Mouse (Mus musculus) urinary bladder, adult 2 months (tissue): ENCODE measurements around the gene Parva. TPM values are rescaled to one million over a fixed set of nuclear protein-coding genes. Genes with fewer than 3 reads are reported as not detected.
A peak's percentile ranks its signal among the peaks of the same experiment; 100 is the strongest.

Source experiments
- DNase-seq: peaks from one replicate; pipeline ENCODE4 v3.0.0; 2022; ENCODE audit warnings: low spot score
- polyA plus RNA-seq: library from polyadenylated mRNA; depleted of rRNA; stranded (reverse); fragments of >200 nt; gene quantifications from 2 replicates; pipeline ENCODE4 v1.2.3, GENCODE M21; 2012; rRNA removed

The Parva gene
- 140 and 183 TPM in 2 replicates for polyA plus RNA-seq

DNA sequence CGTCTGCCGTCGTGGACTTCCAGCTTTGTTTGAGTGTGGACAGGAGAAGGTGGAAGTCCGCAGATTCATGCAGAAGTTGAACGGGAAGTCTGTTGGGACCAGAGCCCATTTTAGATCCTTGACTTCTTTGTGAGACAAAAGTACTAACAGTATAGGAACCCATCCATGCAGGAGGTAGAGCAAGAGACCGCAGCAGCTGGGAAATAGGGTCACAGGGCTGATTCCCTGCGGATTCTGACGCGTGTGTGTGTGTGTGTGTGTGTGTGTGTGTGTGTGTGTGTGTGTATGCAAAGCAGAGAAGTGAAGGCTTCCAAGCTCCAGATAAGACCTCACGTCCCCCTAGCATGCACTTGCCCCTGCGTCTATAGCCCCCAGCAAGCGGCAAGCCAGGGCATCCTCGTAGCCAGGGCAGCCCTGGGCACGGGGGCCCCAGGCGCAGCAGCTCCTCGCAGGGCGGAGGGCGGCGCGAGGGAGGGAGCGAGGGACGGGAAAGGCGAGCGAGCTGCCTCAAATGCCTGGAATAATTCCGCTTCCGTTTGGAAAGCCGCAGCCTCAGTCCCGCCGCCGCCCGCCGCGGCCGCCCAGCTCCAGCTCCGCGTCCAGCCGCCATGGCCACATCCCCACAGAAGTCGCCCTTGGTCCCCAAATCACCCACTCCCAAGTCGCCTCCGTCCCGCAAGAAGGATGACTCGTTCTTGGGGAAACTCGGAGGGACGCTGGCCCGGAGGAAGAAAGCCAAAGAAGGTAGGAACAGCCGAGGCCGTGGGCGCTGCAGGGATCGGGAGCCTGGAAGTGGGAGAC lies at the start of gene Parva:
Gene Parva (plus strand): TSS at position 149 of the 801 bp plus-strand sequence.
- peak; percentile 68 for DNase-seq

- DNase-seq: no peak
These were observed 49.2 kb upstream of the Parva start for GRCm38 (mm10) chr7:112378056-112378455.

GRCm38 (mm10) chr7:112378476-112378875 lies 48.8 kb upstream of the Parva start:
- no peak for DNase-seq

GRCm38 (mm10) chr7:112386521-112386920 lies 40.8 kb upstream of the Parva start:
- DNase-seq: no peak

- DNase-seq: no peak
These were observed 39.4 kb upstream of the Parva start for GRCm38 (mm10) chr7:112387876-112388275.

- DNase-seq: no peak
These were observed 38.9 kb upstream of the Parva start for GRCm38 (mm10) chr7:112388363-112388875.

GRCm38 (mm10) chr7:112389611-112390251 lies 37.6 kb upstream of the Parva start:
- DNase-seq: no peak

- no peak for DNase-seq
These were observed 36.9 kb upstream of the Parva start for GRCm38 (mm10) chr7:112390252-112390936.

DNA sequence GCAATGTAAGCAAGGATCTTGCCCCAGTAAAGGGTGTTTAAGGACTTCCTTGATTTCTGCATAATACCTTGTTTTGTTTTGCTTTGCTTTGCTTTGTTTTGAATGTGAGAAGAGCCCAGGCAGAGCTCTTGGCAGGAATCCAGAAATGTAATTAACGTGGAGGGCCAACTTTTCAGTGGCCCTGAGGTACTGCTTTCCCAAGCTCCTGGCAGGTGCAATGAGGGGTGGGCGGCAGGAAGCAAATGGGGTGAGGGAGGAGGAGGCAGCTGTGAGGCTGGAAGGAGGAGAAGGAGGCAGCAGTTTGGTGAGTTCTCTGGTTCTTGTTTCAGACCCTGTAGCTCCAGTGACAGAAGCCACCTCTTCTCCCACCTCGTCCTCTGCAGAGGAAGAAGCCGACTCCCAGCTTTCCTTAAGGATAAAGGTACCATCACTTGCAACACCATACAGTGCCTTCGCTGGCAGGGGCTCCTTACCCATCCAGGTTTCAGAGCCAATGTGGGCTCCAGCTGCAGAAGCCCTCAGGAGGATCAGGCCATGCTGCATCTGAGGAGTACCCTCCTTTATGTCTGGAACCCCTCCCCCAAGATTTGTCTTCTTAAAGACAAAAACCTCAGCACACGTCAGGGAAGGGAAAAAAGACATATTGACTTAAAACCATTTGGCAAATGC lies 36.2 kb upstream of the Parva start:
- DNase-seq: no peak

- DNase-seq: no peak
These were observed 29.5 kb upstream of the Parva start for GRCm38 (mm10) chr7:112397786-112398185.

DNA sequence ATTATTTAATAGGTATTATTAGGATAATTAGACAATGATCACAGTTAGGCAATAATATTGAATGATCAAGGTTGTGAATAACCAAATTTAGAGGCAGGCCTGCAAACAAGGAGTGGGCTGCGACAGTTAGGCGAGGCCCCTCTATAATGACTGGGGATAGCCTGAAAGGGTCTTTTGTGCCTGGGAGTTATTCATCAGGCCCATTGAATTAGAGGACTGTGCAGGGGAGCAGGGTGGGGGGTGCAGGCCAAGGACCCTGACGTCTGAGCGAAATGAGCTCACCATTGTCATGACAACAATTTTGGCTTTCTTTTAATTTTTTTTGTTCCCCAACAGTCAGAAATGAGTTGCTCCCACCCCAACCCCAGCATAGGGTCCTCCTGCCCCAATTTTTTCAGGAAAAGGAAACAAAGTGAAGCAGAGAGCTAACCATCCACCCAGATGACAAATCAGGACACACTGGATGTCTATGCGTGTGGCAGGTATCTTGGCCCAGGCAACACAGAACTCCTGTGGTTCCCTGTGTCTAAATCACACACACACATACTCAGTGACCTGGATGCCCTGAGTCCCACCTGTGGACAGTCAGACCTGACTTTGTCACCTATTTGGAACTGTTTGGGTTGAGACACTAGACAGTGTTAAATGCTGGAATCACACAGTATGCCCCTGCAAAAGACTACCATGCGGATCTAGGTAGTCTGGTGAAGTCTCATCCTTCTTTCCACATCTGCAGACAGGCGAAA lies 27.7 kb upstream of the Parva start:
- DNase-seq: no peak

DNA sequence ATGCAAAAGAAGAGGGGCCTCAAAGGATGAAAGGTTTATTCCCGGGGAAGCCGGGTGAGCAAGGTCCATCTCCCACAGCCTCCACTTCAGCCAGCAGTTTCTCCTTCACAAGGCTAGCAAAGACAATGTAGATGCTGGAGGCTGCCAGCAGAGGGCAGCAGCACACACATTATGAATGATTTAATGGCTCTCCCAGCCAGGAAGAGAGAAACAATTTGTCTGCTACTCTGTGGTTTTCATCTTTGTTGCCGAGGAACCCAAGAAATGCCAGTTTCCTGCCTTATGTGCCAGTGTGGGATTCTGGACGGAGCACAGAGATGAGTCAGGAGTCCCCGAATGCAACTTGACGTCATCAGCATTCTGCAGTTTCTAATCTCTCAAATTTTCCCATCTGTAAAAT lies 27.1 kb upstream of the Parva start:
- DNase-seq: peak; percentile 52

DNA sequence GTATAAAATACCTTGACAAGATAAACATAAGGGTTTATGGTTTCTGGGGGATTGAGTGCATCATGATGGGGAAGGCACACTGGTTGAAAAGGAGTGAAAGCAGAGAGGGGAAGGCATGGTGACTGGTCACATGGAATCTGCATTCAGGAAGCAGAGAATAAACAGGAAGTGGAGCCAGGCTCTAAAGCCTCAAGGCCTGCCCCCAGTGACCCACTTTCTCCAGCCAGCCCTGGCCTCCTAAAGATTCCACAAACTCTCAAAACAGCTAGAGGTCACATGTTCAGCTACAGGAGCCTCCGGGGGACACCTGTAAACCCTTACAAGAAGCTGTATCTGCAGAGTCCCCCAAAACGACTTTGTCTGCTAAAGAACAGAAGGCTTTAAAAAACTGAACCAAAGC lies 22.2 kb upstream of the Parva start:
- DNase-seq: no peak

DNA sequence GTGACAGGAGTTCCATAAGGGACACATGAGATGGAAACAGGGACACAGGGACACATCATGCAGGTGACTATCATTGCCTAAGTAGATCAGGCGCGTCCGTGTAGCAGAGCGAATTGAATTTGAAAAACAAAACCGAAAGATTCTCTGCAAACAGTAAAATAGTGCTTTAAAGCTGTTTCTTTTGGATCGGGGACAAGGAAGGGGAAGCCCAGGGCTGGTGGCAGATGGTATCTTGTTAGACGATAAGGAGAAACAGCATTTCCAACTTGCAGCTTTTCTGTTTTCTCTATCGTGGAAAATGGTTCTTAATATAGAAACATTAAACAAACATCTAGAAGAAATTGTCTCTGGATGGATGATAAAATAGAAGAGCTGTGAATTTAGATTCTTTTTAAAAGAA lies 21.7 kb upstream of the Parva start:
- DNase-seq: no peak

- no peak for DNase-seq
These were observed 19.7 kb upstream of the Parva start for GRCm38 (mm10) chr7:112407597-112407996.

DNA sequence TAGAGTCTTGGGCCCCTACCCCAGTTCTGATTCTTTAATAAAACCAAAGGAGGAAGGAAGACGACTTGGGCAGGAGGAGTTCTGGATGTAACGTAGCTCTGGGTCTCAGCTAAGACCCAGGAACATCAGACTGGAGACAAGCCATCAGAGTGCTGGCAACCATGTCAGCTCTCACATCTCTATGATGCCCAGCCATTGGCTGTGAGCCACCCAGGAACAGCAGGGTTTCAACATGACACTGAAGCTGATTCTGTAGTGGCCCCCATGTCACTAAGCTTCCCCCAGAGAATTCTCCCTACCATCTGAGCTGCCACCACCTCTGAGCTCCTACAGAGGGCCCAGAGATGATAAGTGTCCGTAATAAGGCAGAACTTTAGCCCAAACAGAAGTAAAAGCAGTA lies 17.3 kb upstream of the Parva start:
- DNase-seq: no peak

- no peak for DNase-seq
These were observed 14.0 kb upstream of the Parva start for GRCm38 (mm10) chr7:112413286-112413685.

DNA sequence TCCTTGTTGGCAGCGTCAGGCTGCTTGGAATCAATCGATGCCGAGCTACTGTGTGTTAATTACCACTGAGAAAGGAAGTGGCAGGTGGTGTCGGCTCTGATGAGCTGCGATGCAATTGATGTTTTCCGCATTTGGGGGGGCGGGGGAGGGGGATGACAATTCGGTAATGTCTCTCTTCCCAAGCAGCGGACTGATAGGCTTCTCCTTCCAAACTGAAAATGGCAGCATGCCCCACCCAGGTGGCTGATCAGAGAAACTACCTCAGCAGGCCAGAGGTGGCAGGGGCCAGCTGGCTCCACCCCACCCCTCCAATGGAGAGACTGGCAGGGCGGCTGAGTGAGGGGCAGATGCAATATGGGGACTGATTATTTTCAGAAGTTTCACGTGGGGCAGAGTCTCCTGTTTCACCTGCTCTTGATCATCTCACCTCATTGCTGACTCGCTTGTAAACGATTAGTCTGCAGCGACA lies 11.2 kb upstream of the Parva start:
- DNase-seq: no peak

- no peak for DNase-seq
These were observed 10.4 kb upstream of the Parva start for GRCm38 (mm10) chr7:112416730-112417513.

GRCm38 (mm10) chr7:112417598-112417997 lies 9.7 kb upstream of the Parva start:
- DNase-seq: no peak
